Mouse (Mus musculus) embryonic facial prominence, embryonic 15.5 days (tissue): ENCODE measurements around the gene Mrvi1. TPM values are rescaled to one million over a fixed set of nuclear protein-coding genes. Genes with fewer than 3 reads are reported as not detected.

Source experiments
- ATAC-seq: fragments of 200-750 bp; cut with Nextera tagmentation; 2 replicates; pipeline ENCODE4 v1.8.0; 2017; ENCODE audit warnings: low read depth, moderate TSS enrichment; ENCODE audit not compliant: insufficient number of reproducible peaks, low FRiP score, low TSS enrichment
- H3K27ac ChIP-seq: fragments of 300-500 bp; sonication (generic); replicated peaks from 2 replicates; pipeline ENCODE4 v1.5.1; 2015; ENCODE audit warnings: mild to moderate bottlenecking, inconsistent platforms
- H3K27me3 ChIP-seq: fragments of 300-500 bp; sonication (generic); 2 replicates; pipeline ENCODE4 v1.6.1; 2015; ENCODE audit warnings: inconsistent platforms
- H3K36me3 ChIP-seq: fragments of 300-500 bp; sonication (generic); 2 replicates; pipeline ENCODE4 v1.6.1; 2015; ENCODE audit warnings: mild to moderate bottlenecking, inconsistent platforms
- H3K4me1 ChIP-seq: fragments of 300-500 bp; sonication (generic); 2 replicates; pipeline ENCODE4 v1.6.1; 2015; ENCODE audit warnings: inconsistent platforms
- H3K4me2 ChIP-seq: fragments of 300-500 bp; sonication (generic); replicated peaks from 2 replicates; pipeline ENCODE4 v1.6.1; 2015; ENCODE audit warnings: mild to moderate bottlenecking, inconsistent platforms
- H3K4me3 ChIP-seq: fragments of 300-500 bp; sonication (generic); replicated peaks from 2 replicates; pipeline ENCODE4 v1.5.1; 2015; ENCODE audit warnings: mild to moderate bottlenecking, inconsistent platforms
- H3K9ac ChIP-seq: fragments of 300-500 bp; sonication (generic); 2 replicates; pipeline ENCODE4 v1.6.1; 2015; ENCODE audit warnings: inconsistent platforms
- H3K9me3 ChIP-seq: fragments of 300-500 bp; sonication (generic); replicated peaks from 2 replicates; pipeline ENCODE4 v1.6.1; 2016; ENCODE audit warnings: inconsistent platforms
- WGBS: fragments of 180-500 bp; shearing (Covaris S2); methylation state at CpG from one replicate; pipeline ENCODE4 v1.1.7; 2015; 5-methylcytosine and 5-hydroxymethylcytosine counted together
- polyA plus RNA-seq: library from polyadenylated mRNA; unstranded; fragments of >200 nt; fragmentation: Nextera tagmentation; extraction: Ambion mirVana; gene quantifications from 2 replicates; pipeline ENCODE4 v1.2.1, GENCODE M21; 2015

Gene Mrvi1
- 1.3 and 2.1 TPM in 2 replicates for polyA plus RNA-seq

- peaks cover 9% of the 10 kb centered on the region; the same call in 1 of the 2 replicates for H3K4me1 ChIP-seq
- no peak within 1 kb of the TSS for H3K4me3 ChIP-seq
- H3K36me3 ChIP-seq = no peaks in the 10 kb centered on the region
- no peaks in the 10 kb centered on the region for H3K9me3 ChIP-seq
- no peak within 1 kb of the TSS for H3K4me2 ChIP-seq
- no peak within 1 kb of the TSS for H3K9ac ChIP-seq
- WGBS = 50% methylated on average over 7 of the region's 7 CpGs
- no peaks in the 10 kb centered on the region for H3K27me3 ChIP-seq
- ATAC-seq = 0 out of 2 replicates have a peak, but pooled peaks have one; percentile 37
- 0 out of 2 replicates have a peak within 1 kb of the TSS, but pooled peaks have one; percentile 13 for H3K27ac ChIP-seq
These were observed at the start of gene Mrvi1 for GRCm38 (mm10) chr7:110982053-110982705. Gene Mrvi1, minus strand, starts transcription at chr7:110982461.

- Histone ChIP-seq H3K4me2 (peak overlapping the region; percentile 72), H3K27ac (peak overlapping the region; percentile 92), H3K4me3 (peak overlapping the region; percentile 93), H3K9me3 (no peaks in the 10 kb centered on the region), H3K36me3 (peaks cover 23% of the 10 kb centered on the region), H3K9ac (peak overlapping the region; percentile 71), H3K4me1 (peaks cover 11% of the 10 kb centered on the region), H3K27me3 (no peaks in the 10 kb centered on the region)
- ATAC-seq = peak; percentile 8; the same call in 1 of the 2 replicates
- WGBS = under 1% methylated on average over 29 of the region's 29 CpGs
These were observed 46.8 kb upstream of the Mrvi1 start for GRCm38 (mm10) chr7:111029046-111029553.

- Histone ChIP-seq H3K9me3 (no peaks in the 10 kb centered on the region), H3K27ac (peak within 1 kb of the TSS; percentile 92), H3K4me2 (peak within 1 kb of the TSS; percentile 72), H3K27me3 (no peaks in the 10 kb centered on the region), H3K4me3 (peak within 1 kb of the TSS; percentile 93), H3K4me1 (peaks cover 13% of the 10 kb centered on the region), H3K36me3 (peaks cover 20% of the 10 kb centered on the region), H3K9ac (peak within 1 kb of the TSS; percentile 71)
- peak; percentile 94 for ATAC-seq
- WGBS = 5% methylated on average over 45 of the region's 45 CpGs
These were observed 46.2 kb upstream of the Mrvi1 start, which contains the start of gene Ctr9 for GRCm38 (mm10) chr7:111028281-111029045. Gene Ctr9, plus strand, starts transcription at chr7:111028951.

GRCm38 (mm10) chr7:111024912-111025311, 42.7 kb upstream of the Mrvi1 start:
- Histone ChIP-seq H3K9me3 (no peaks in the 10 kb centered on the region), H3K4me2 (no peak overlapping the region), H3K36me3 (no peaks in the 10 kb centered on the region), H3K4me1 (peaks cover 13% of the 10 kb centered on the region), H3K4me3 (no peak overlapping the region), H3K9ac (no peak overlapping the region), H3K27me3 (no peaks in the 10 kb centered on the region), H3K27ac (no peak overlapping the region)
- no peak for ATAC-seq
- 44% methylated on average over 4 of the region's 4 CpGs for WGBS

GRCm38 (mm10) chr7:111024068-111024594, 41.9 kb upstream of the Mrvi1 start:
- Histone ChIP-seq H3K9me3 (no peaks in the 10 kb centered on the region), H3K36me3 (no peaks in the 10 kb centered on the region), H3K4me1 (peaks cover 7% of the 10 kb centered on the region; the same call in 1 of the 2 replicates), H3K27ac (no peak overlapping the region; the same call in 1 of the 2 replicates), H3K4me2 (0 out of 2 replicates have a peak overlapping the region, but pooled peaks have one; percentile 19), H3K27me3 (no peaks in the 10 kb centered on the region), H3K9ac (no peak overlapping the region), H3K4me3 (no peak overlapping the region)
- 21% methylated on average over 8 of the region's 8 CpGs for WGBS
- ATAC-seq = no peak

- H3K4me3 ChIP-seq = no peak overlapping the region
- no peaks in the 10 kb centered on the region for H3K27me3 ChIP-seq
- no peaks in the 10 kb centered on the region for H3K9me3 ChIP-seq
- no peak overlapping the region for H3K4me2 ChIP-seq
- no peak for ATAC-seq
- H3K36me3 ChIP-seq = no peaks in the 10 kb centered on the region
- no peak overlapping the region for H3K9ac ChIP-seq
- peaks cover 7% of the 10 kb centered on the region; the same call in 1 of the 2 replicates for H3K4me1 ChIP-seq
- H3K27ac ChIP-seq = no peak overlapping the region
- 48% methylated on average over 4 of the region's 4 CpGs for WGBS
These were observed 38.6 kb upstream of the Mrvi1 start for GRCm38 (mm10) chr7:111020814-111021213.

GRCm38 (mm10) chr7:111016921-111017320, 34.7 kb upstream of the Mrvi1 start:
- Histone ChIP-seq H3K36me3 (no peaks in the 10 kb centered on the region), H3K27me3 (no peaks in the 10 kb centered on the region), H3K27ac (no peak overlapping the region), H3K9me3 (no peaks in the 10 kb centered on the region), H3K9ac (no peak overlapping the region), H3K4me1 (no peaks in the 10 kb centered on the region), H3K4me3 (no peak overlapping the region), H3K4me2 (no peak overlapping the region)
- ATAC-seq = no peak
- 82% methylated on average over 3 of the region's 3 CpGs for WGBS

- ATAC-seq = no peak
- H3K9ac ChIP-seq = no peak overlapping the region
- no peak overlapping the region for H3K27ac ChIP-seq
- no peaks in the 10 kb centered on the region for H3K27me3 ChIP-seq
- no peak overlapping the region for H3K4me2 ChIP-seq
- WGBS = 64% methylated on average over 5 of the region's 5 CpGs
- H3K4me1 ChIP-seq = no peaks in the 10 kb centered on the region
- no peak overlapping the region for H3K4me3 ChIP-seq
- H3K9me3 ChIP-seq = no peaks in the 10 kb centered on the region
- no peaks in the 10 kb centered on the region for H3K36me3 ChIP-seq
These were observed 33.5 kb upstream of the Mrvi1 start for GRCm38 (mm10) chr7:111015731-111016130.

GRCm38 (mm10) chr7:111014893-111015292, 32.6 kb upstream of the Mrvi1 start:
- Histone ChIP-seq H3K4me2 (no peak overlapping the region), H3K9me3 (no peaks in the 10 kb centered on the region), H3K27ac (no peak overlapping the region), H3K36me3 (no peaks in the 10 kb centered on the region), H3K4me1 (no peaks in the 10 kb centered on the region), H3K9ac (no peak overlapping the region), H3K27me3 (no peaks in the 10 kb centered on the region), H3K4me3 (no peak overlapping the region)
- 20% methylated on average over 5 of the region's 5 CpGs for WGBS
- peak; percentile 51; the same call in 1 of the 2 replicates for ATAC-seq

- 75% methylated on average over 7 of the region's 7 CpGs for WGBS
- no peaks in the 10 kb centered on the region for H3K27me3 ChIP-seq
- no peak overlapping the region for H3K9ac ChIP-seq
- H3K36me3 ChIP-seq = no peaks in the 10 kb centered on the region
- no peaks in the 10 kb centered on the region for H3K9me3 ChIP-seq
- no peak overlapping the region for H3K27ac ChIP-seq
- H3K4me3 ChIP-seq = no peak overlapping the region
- ATAC-seq = no peak
- no peaks in the 10 kb centered on the region for H3K4me1 ChIP-seq
- no peak overlapping the region for H3K4me2 ChIP-seq
These were observed 31.9 kb upstream of the Mrvi1 start for GRCm38 (mm10) chr7:111014039-111014605.
